Mouse (Mus musculus): ENCODE data around the gene Sox15.
"Not testable (repeated sequence)": the region's sequence is repeated elsewhere in the genome, so short reads cannot be mapped to it uniquely, and the experiment has no call there.

The Sox15 gene

DNA sequence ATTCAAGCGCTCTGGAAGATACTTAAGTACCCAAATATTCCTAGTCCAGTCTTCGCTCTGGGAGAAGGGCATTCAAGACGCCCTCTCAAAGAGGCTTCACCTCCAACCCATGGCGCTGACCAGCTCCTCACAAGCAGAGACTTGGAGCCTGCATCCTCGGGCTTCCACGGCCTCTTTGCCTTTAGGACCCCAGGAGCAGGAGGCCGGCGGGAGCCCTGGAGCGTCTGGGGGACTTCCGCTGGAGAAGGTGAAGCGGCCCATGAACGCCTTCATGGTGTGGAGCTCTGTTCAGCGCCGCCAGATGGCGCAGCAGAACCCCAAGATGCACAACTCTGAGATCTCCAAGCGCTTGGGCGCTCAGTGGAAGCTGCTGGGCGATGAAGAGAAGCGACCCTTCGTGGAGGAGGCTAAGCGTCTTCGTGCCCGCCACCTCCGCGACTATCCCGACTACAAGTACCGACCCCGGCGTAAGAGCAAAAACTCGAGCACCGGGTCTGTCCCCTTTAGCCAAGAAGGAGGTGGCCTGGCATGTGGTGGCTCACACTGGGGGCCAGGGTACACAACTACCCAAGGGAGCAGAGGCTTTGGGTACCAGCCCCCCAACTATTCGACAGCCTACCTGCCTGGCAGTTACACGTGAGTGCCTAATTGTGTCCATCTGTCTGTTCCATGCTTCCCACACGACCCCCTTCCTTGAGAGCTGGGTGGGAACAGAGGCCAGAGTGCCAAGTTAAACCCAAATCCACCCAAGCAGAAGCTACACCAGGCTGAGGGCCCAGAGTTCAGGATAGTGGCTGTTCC, at the start of gene Sox15:
TSS of gene Sox15 (plus strand) at position 51 of the 801 bp plus-strand sequence.
- peak; percentile 85 to 86 for DNase-seq

DNA sequence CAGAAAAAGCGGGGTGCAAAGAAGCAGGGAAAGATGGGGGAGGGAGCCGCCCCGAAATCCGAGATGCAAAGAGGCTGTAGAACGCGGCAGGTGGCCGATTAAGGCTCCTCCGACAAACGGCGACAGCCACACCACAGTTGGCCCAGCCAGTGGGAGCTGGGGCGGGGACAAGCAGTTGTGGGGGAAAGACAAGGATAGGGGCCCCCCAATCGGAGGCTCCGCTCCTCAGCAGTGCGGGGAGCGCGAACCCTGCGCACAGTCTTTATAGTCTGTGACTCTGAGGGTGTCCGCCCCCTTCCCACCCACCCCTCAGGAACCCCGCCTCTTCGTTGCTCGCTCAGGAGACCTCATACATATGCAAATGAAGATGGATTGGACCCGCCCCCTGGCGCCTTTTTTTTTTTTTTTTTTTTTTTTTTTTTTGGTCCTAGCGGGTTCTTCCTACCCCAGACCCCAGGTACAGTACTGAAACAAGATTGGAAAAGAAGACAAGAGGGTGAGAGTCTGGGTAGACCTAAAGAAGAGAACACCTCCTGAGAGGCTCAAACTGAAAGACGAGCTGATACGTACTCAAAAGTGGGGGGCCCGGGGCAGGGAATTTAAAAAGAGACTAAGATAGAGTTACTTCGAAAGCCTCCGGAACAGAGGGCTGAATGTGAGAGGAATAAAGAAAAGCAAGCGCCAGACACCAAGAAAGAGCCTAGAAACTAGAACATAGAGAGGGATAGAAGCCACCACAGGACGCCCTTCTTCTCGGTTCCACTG, 49.2 kb upstream of the Sox15 start, which contains the start of gene Atp1b2:
TSS of gene Atp1b2 (minus strand) at position 217 of the 765 bp plus-strand sequence.
- peak; percentile 93 to 94 for DNase-seq

DNA sequence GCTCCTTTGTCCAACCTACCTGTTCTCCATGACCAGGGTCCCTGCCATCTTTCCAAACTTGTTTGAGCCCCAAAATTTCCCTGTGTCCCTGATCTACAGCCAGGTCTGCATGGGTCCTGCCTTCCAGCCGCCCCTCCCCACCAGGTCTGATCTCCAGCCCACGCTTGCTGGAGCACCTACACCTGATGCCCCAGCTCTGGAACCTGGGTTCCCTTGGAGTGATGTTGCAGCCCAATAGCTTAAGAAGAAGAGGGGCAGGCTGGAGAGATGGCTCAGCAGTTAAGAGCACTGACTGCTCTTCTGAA, 48.7 kb upstream of the Sox15 start:
- DNase-seq, result no peak

DNA sequence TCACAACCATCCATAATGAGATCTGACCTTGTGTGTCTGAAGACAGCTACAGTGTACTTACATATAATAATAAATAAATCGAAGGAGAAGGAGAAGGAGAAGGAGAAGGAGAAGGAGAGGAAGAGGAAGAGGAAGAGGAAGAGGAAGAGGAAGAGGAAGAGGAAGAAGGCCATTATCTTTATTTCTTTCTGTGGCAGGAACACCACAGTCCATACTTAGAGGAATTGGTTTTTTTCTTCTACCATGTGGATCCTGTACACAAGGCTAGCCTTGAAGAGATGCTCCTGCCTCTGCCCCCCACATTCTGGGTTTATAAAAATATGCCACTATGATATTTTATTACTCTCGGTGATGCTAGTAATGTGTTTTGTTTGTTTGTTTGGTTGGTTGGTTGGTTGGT, 48.3 kb upstream of the Sox15 start:
- no peak for DNase-seq

DNA sequence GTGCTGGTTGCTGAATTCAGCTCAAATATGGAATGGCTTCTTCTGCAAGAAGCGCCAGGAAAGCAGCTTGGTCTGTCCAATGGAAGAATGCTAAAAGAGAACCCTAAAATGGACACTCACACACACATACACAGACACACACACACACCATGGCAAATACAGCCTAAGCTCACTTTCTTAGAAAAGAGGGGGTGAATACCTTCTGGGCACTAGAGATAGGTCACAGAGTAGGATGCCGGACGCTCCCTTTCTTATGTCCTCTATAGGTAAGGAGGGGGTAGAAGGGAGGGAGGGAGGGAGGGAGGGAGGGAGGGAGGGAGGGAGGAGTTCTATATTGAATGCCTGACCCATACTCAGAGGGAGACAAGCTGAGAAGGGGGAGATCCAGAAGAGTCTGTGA, 46.6 kb upstream of the Sox15 start:
- DNase-seq, result no peak

DNA sequence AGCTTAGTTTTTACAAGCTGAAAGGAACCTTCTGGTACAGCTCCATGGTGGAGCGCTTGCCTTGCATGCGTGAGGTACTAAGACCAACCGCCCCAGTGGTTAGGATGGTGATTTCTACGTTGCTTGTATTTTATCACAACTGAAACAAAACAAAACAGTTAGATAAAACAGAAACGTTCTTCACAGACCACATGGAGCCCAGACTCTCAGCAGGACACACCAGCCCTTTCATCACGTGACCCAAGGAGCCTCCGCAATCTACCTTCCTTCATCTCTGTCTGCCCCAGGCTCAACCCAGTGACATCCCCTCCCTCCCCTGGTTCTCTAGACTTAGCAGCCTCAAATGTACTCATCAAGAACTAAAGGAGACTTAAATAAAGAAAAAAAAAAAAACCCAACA, 45.7 kb upstream of the Sox15 start:
- no peak for DNase-seq

DNA sequence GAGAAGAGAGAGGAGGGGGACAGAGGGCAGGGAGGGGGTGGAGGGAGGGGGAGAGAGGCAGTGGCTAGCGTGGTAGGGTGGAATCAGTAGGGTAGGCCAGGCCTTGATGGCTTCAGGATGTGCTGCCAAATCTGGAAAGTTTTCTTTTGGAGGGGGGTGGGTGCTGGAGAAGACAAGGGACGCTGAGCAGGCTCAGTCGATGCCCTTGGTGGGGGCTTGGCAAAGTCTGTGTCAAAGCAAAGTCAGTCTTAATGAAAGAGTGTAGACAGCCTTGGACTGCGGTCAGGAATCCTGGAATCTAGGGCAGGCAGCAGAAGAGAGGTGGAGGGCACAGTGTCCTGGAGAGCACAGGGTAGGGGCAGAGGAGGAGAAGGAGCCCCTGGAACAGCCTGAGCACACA, 44.2 kb upstream of the Sox15 start:
- DNase-seq, result peak in 1 of 2 experiments; percentile 51

DNA sequence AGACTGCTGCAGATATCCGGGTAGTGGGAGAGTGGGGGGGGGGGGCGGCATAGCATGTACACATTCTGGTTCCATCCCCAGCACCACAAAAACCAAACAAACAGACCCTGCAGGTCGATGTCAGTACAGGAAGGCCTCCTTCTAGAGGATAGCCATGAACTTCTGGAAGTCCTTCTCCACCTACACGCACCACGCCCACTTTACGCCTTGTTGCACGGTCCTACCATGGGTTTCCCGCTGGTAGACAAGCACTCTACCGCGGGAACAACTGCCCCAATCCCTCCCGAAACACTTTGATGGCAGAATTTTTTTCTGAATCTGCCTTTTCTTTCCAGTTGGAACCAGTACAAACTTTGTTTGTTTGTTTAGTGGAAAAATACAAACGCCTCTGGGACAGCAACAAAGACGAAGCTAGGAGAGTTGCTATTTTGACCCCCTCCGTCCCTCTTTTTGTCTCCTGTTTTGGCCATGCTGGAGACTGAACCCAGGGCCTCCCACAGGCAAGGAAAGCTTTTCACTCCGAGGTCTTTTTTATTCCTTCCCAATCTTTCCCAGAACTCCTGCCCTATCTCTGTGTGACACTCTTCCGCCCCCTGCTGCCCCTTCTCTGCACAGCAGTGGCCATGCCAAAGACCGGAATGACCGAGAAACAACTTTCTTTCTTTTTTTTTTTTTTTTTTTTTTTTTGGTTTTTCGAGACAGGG, 41.4 kb upstream of the Sox15 start:
- DNase-seq, result peak; percentile 92

DNA sequence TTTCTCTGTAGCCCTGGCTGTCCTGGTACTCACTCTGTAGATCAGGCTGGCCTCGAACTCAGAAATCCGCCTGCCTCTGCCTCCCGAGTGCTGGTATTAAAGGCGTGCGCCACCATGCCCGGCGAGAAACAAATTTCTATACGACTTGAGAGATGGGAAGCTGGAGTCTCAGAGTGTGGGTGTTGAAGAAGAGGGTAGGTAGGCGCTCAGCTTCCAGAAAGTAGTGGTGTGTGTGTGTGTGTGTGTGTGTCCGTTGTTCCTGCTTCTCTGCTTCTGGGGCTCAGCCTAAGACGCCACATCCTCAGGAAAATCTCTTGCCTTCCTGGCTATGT, 40.9 kb upstream of the Sox15 start:
- DNase-seq, result not testable (repeated sequence)

DNA sequence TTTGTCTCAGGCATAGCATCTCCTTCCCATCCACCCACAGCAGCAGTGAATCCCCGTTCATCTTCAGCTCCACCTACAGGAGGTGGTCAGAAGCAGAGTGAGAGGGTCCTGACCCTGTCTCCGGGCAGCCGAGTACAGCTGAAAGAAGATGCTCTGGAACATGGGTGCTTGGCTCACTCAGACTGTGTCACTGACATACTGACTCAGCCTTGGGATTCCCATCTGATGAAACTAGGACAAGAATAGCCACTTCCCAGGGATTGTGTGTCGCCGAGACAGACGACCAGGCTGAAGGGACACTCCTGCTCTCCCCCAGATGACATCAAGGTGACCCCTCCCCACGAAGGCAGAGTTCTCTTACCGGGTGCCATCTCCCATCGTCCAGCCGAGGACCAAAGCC, 38.3 kb upstream of the Sox15 start:
- DNase-seq, result no peak

DNA sequence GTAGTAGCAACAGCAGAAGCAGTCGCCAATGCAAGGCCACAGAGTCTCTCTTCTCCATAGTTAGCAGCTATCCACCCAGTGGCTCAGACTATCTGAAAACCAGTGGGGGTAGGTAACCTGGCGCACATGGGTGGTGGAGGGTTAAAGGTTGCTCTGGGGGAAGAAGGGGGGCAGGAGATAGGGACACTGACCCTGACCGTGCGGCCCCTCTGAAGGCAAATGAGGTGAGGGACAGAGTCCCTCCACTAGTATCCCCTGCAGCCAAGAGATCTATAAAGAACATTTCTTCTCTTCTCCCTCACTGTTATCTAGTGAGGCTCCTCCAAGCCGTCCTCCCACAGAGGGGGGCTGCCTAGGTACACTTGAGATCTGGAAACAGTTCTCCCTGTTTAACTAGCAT, 37.3 kb upstream of the Sox15 start, which contains the start of gene Shbg:
TSS of gene Shbg (minus strand) at position 101 of the 400 bp plus-strand sequence.
- no peak for DNase-seq

DNA sequence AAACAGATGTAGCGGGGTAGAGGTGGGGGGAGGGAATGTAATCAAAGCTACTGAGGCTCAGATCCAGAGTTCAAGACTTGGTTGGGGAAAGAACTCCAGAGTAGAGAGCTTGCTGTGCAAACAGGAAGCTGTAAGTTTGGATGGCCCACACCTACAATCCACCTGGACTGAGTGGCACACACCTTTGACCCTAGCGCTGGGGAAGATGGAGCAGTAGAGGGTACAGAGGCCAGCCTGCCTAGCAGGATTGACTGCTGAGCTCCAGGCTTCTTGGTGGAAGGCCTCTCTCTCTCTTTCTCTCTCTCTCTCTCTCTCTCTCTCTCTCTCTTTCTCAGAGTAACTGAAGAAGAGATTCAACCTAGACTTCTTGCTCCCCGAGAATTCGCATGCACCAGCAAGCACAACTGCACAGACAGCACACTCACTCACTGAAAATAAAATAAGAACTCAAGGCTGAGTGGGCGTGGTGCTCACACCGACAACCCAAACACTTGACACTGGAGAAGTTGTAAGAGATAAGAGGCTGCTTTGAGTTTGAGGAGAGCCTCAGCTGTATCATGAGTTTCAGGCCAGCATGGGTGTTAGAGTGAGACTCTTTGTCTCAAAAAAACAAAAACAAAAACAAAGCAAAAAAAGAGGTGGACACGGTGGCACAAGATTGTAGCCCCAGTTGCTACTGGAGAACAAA, 34.6 kb upstream of the Sox15 start:
- no peak for DNase-seq

DNA sequence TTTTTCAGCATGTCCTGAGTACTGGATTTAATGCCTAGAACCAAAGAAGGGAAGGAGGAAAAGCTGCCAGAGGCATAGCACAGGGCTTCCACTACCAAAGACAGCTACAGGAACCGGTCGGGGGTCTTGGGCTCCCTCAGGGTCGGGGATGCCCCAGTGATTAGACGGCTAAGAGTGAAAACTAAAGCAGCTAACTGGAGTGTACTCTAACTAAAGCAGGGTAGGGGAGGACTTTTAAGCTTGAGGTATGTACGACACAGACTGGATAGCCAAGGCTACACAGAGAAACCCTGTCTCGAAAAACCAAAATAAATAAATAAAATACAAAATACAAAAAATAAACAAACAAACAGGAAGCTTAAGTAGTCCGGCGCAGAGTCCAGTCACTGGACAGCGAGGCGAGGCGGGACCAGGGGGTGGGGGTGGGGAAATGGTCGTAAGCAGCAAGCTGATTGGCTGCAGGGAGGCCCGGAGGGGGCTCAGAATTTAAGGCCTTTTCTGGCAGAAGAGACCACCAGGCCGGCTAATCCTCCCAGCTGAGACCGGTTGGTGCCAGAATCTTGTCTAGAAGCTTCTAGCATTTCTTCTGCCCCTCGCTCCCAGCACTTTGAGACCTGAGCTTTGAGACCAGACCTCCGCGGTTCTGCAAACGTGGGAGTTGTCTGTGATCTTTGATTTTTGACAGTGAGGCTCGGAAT, 33.4 kb upstream of the Sox15 start, which contains the start of gene Sat2:
TSS of gene Sat2 (plus strand) at position 454 of the 698 bp plus-strand sequence.
- peak; percentile 87 to 90 for DNase-seq

DNA sequence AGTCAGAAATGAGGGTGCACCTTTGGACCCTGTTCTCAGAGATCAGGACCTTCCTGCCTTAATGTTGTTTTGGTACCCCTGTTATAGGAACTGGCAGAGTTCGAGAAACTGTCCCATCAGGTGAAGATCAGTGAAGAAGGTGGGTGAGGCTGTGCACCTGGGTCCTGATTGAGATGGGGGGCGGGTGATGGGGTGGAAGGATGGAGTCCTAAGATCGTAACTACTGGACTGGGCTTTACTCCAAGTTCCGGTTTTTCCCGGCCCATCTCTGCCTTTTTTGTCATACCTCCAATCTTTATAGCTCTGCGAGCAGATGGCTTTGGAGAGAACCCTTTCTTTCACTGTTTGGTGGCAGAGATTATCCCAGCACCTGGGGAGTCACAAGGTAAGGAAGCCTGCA, 32.7 kb upstream of the Sox15 start:
- DNase-seq, result peak; percentile 73 to 80

DNA sequence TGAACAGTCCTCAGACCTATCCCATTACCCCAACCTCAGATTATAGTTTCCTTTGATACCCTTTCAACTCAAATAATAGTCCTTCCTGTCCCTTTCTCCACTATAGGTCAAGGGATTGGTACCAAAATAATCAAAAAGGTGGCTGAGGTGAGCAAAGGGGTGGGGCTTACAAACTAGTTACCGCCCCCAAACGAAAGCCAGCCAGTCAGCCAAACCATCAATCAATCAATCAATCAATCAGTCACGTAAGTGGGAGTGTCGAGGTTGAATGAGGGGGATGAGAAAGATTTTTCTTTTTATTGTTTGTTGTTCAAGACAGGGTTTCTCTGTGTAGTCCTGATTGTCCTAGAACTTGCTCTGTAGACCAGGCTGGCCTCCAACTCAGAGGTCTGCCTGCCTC, 32.1 kb upstream of the Sox15 start:
- no peak for DNase-seq

DNA sequence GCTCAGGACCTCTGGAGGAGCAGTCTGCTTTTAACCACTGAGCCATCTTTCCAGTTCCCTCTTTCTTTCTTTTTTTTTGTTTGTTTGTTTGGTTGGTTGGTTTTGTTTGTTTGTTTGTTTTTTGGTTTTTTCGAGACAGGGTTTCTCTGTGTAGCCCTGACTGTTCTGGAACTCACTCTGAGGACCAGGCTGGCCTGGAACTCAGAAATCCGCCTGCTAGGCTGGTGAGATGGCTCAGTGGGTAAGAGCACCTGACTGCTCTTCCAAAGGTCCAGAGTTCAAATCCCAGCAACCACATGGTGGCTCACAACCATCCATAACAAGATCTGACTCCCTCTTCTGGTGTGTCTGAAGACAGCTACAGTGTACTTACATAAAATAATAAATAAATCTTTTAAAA, 30.8 kb upstream of the Sox15 start:
- DNase-seq, result not testable (repeated sequence)

DNA sequence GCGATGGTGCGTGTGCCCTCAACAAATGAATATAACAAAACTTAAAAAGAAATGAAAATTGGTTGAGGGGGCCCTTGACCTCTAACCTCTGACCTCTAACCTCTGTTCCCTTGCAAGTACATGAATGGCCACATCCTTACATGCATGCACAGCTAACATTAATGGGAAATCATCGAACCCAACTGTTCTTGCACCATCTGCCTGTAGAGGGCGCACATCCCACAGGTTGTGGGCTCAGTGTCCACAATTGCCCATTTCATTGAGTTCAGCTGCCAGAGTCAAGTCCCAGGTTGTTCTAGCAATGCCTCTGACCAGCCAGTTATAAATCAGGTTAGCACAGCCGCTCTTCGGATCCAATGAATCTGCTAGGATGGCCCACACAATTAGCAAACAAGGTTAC, 26.8 kb upstream of the Sox15 start:
- peak; percentile 92 to 94 for DNase-seq

DNA sequence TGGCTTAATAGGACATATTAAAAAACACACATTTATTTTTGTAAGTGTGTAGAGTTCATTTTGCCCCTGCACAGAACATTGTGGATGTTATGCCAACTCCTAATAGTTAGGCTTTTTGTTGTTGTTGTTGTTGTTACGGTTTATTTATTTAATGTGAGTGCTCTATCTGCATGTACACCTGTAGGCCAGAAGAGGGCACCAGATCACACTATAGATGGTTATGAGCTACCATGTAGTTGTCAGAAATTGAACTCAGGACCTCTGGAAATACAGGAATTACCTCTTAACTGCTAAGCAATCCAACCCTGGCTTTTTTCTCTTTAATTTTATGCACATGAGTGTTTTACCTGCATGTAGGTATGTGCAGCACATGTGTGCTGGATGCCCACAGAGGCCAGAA, 25.3 kb upstream of the Sox15 start:
- peak in 1 of 2 experiments; percentile 50 for DNase-seq

DNA sequence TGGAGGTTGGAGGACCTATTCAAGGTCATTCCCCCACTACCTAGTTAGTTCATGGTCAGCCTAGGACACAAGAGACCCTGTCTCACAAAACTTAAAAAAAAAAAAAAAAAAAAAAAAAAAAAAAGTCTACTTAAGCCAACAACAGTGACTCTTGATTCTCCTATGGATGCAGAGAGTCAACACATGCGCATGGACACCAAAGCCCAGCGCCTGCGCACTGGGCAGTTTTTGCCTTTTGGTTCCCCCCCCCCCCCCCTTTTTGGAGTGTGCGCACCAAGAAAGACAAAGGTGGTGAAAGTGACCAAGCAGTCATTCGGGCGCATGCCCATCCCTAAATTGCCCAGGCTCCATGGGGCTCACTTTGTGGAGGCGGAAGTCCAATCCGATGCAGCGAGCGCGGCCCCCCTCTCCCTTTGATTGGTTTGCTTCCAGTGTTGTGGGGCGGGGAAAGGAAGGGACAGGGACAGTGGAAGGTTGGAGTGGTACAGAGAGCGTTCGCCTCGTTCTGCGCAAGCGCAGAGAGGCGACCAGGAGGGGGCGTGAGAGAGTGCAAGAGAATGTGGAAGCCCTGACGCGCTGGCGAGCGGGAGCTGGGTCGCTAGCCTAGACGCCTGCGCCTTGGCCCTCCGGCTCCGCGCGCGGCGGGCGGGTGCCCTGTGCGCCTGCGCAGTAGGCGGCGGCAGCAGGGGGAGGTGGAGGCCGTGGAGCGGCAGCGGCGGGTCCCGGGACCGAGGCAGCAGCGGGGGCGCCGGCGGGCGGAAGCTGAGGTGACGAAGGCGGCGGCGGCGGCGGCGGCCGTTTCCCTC, 22.6 kb upstream of the Sox15 start, which contains the start of gene Fxr2:
TSS of gene Fxr2 (plus strand) at position 707 of the 806 bp plus-strand sequence.
- peak; percentile 100 for DNase-seq

DNA sequence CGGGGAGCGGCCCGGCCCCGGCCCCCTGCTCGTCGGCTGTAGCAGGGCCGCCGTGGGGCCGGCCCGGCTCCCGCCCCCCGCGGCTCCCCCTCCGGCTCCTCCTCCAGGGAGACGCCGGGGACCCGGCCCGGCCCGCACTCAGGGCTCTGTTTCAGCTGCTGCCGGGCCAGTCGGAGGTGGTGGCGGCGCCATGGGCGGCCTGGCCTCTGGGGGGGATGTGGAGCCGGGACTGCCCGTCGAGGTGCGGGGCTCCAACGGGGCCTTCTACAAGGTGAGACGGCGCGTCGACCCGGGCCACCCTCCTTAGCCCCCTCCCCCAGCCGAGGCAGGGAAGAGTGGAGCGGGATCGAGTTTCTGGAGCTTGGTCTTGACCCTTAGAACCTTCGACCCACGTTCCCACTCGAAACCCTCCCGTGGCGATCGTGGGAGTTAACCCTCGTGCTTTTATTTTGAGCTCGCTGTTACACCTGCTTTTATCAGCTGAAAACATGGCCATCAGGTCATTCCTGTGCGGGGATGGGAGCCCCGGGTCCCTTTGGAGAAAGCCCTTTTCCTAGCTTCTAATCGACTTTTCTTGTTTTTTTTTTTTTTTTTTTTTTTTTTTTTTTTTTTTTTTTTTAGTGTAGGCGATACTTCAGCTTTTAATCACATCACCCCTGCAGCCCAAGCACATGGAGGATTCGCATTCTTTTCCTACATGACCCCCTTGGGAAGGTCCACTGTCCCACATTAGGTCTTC, 21.8 kb upstream of the Sox15 start:
- no peak for DNase-seq

DNA sequence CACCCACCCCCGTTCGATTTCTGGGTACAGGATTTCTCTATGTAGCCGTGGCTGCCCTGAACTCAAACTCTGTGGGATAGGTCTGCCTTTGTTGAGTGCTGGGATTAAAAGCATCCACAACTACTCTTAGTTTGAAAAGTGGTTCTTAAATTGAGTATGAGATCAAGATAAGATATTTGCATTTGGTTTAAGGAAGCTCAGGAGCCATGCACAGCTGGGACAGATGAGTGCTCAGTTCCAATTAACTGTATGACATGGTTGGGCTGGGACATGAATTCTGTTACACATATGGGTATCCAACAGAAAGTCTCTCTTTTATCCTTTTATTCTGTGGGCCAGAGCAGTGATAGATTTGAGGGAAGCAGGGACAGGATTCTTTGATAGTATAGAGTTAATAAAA, 19.6 kb upstream of the Sox15 start:
- DNase-seq, result no peak
